Mouse (Mus musculus) kidney, embryonic 14.5 days (tissue): ENCODE data around the gene Masp1. TPM values are rescaled to one million over a fixed set of nuclear protein-coding genes. Genes with fewer than 3 reads are reported as not detected.

Source experiments
- ATAC-seq: fragments of 200-750 bp; cut with Nextera tagmentation; 2 replicates; pipeline ENCODE4 v1.8.0; 2017; ENCODE audit warnings: moderate number of reproducible peaks, mild to moderate bottlenecking, moderate TSS enrichment, moderate library complexity; ENCODE audit not compliant: low FRiP score, low TSS enrichment
- H3K27ac ChIP-seq: fragments of 300-500 bp; sonication (generic); 2 replicates; pipeline ENCODE4 v1.5.1; 2014; ENCODE audit warnings: low read depth, mild to moderate bottlenecking, low read length, moderate library complexity, mixed read lengths
- H3K27me3 ChIP-seq: fragments of 300-500 bp; sonication (generic); 2 replicates; pipeline ENCODE4 v1.6.1; 2014; ENCODE audit warnings: mild to moderate bottlenecking, low read length; ENCODE audit not compliant: control insufficient read depth, insufficient read depth
- H3K36me3 ChIP-seq: fragments of 300-500 bp; sonication (generic); 2 replicates; pipeline ENCODE4 v1.6.1; 2014; ENCODE audit warnings: low read length, mixed read lengths; ENCODE audit not compliant: control insufficient read depth, insufficient read depth
- H3K4me1 ChIP-seq: fragments of 300-500 bp; sonication (generic); 2 replicates; pipeline ENCODE4 v1.6.1; 2014; ENCODE audit warnings: low read length, mixed read lengths; ENCODE audit not compliant: control insufficient read depth, insufficient read depth
- H3K4me2 ChIP-seq: fragments of 300-500 bp; sonication (generic); replicated peaks from 2 replicates; pipeline ENCODE4 v1.6.1; 2014; ENCODE audit warnings: low read depth, mild to moderate bottlenecking, low read length
- H3K4me3 ChIP-seq: fragments of 300-500 bp; sonication (generic); 2 replicates; pipeline ENCODE4 v1.5.1; 2014; ENCODE audit warnings: mild to moderate bottlenecking, low read length
- H3K9ac ChIP-seq: fragments of 300-500 bp; sonication (generic); 2 replicates; pipeline ENCODE4 v1.6.1; 2014; ENCODE audit warnings: low read depth, mild to moderate bottlenecking, low read length, moderate library complexity
- H3K9me3 ChIP-seq: fragments of 300-500 bp; sonication (generic); 2 replicates; pipeline ENCODE4 v1.6.1; 2016; ENCODE audit warnings: low read length; ENCODE audit not compliant: control insufficient read depth
- WGBS: fragments of 180-500 bp; shearing (Covaris S2); extraction: QIAGEN DNeasy Blood & Tissue Kit; methylation state at CpG from one replicate; pipeline ENCODE4 v1.1.7; 2014; 5-methylcytosine and 5-hydroxymethylcytosine counted together
- polyA plus RNA-seq: library from polyadenylated mRNA; unstranded; fragments of >200 nt; fragmentation: Nextera tagmentation; extraction: Ambion mirVana; gene quantifications from 2 replicates; pipeline ENCODE4 v1.2.1, GENCODE M21; 2014

Gene Masp1
- polyA plus RNA-seq, 1 experiment from 2014 or later = 7.5 TPM

DNA sequence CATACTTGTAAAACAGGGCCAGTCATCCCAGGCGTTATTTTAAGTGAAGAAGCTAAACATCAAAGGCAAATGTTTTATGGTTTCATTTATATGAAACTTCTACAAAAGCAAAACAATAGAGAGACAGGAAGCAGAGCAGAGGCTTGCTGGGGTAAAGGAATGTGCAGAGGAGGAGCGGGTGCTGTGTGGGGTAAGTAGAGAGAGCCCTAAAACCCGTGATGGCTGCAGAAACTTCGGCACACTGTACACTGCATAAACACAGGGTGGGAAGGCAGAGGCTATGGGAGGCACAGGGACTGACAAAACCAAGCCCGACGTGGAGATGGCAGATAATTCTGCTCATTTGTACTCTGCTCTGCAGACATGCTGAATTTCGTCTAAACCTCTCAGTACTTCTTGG is 23.7 kb upstream of the Masp1 start:
- Histone ChIP-seq H3K36me3 (no peaks in the 10 kb centered on the region), H3K27me3 (no peaks in the 10 kb centered on the region), H3K4me3 (no peak overlapping the region), H3K4me1 (no peaks in the 10 kb centered on the region), H3K27ac (no peak overlapping the region; the same call in 1 of the 2 replicates), H3K4me2 (no peak overlapping the region), H3K9me3 (no peaks in the 10 kb centered on the region), H3K9ac (no peak overlapping the region)
- no peak for ATAC-seq
- WGBS = 25% methylated on average over 7 of the region's 7 CpGs

GRCm38 (mm10) chr16:23542866-23543265 is 22.3 kb upstream of the Masp1 start:
- no peaks in the 10 kb centered on the region for H3K36me3 ChIP-seq
- H3K4me1 ChIP-seq = no peaks in the 10 kb centered on the region
- WGBS = 79% methylated on average over 4 of the region's 4 CpGs
- no peak overlapping the region for H3K4me3 ChIP-seq
- H3K4me2 ChIP-seq = no peak overlapping the region
- no peak overlapping the region for H3K9ac ChIP-seq
- no peaks in the 10 kb centered on the region for H3K27me3 ChIP-seq
- H3K27ac ChIP-seq = no peak overlapping the region
- no peaks in the 10 kb centered on the region for H3K9me3 ChIP-seq
- ATAC-seq = no peak

- no peaks in the 10 kb centered on the region for H3K9me3 ChIP-seq
- ATAC-seq = no peak
- H3K27ac ChIP-seq = no peak overlapping the region
Measured at GRCm38 (mm10) chr16:23541046-23541445, 20.4 kb upstream of the Masp1 start.

GRCm38 (mm10) chr16:23533707-23534106 is 13.1 kb upstream of the Masp1 start:
- no peak overlapping the region for H3K4me3 ChIP-seq
- H3K9ac ChIP-seq = no peak overlapping the region
- H3K4me2 ChIP-seq = no peak overlapping the region
- H3K4me1 ChIP-seq = no peaks in the 10 kb centered on the region
- ATAC-seq = no peak
- H3K36me3 ChIP-seq = no peaks in the 10 kb centered on the region
- H3K9me3 ChIP-seq = no peaks in the 10 kb centered on the region
- H3K27ac ChIP-seq = no peak overlapping the region
- H3K27me3 ChIP-seq = no peaks in the 10 kb centered on the region
- 76% methylated on average over 3 of the region's 3 CpGs for WGBS

More at GRCm38 (mm10) chr16:23541046-23541445, 20.4 kb upstream of the Masp1 start:
- Histone ChIP-seq H3K4me3 (no peak overlapping the region), H3K4me2 (no peak overlapping the region), H3K27me3 (no peaks in the 10 kb centered on the region), H3K9ac (no peak overlapping the region), H3K36me3 (no peaks in the 10 kb centered on the region), H3K4me1 (no peaks in the 10 kb centered on the region)
- WGBS = 57% methylated on average over 4 of the region's 4 CpGs

- 70% methylated on average over 4 of the region's 4 CpGs for WGBS
- peaks cover 4% of the 10 kb centered on the region; the same call in 1 of the 2 replicates for H3K9me3 ChIP-seq
- ATAC-seq = no peak
Measured at GRCm38 (mm10) chr16:23529186-23529585, 8.6 kb upstream of the Masp1 start.

GRCm38 (mm10) chr16:23522081-23522480 is 1.5 kb upstream of the Masp1 start:
- Histone ChIP-seq H3K36me3 (no peaks in the 10 kb centered on the region), H3K9me3 (peaks cover 4% of the 10 kb centered on the region; the same call in 1 of the 2 replicates), H3K4me3 (no peak overlapping the region), H3K27ac (no peak overlapping the region), H3K4me1 (peaks cover 25% of the 10 kb centered on the region; the same call in 1 of the 2 replicates), H3K9ac (no peak overlapping the region), H3K27me3 (no peaks in the 10 kb centered on the region), H3K4me2 (no peak overlapping the region)
- 80% methylated on average over 5 of the region's 5 CpGs for WGBS
- no peak for ATAC-seq

More at GRCm38 (mm10) chr16:23529186-23529585, 8.6 kb upstream of the Masp1 start:
- no peak overlapping the region for H3K4me3 ChIP-seq
- H3K27me3 ChIP-seq = no peaks in the 10 kb centered on the region
- no peaks in the 10 kb centered on the region for H3K4me1 ChIP-seq
- no peak overlapping the region for H3K9ac ChIP-seq
- H3K36me3 ChIP-seq = no peaks in the 10 kb centered on the region
- no peak overlapping the region for H3K4me2 ChIP-seq
- no peak overlapping the region for H3K27ac ChIP-seq

DNA sequence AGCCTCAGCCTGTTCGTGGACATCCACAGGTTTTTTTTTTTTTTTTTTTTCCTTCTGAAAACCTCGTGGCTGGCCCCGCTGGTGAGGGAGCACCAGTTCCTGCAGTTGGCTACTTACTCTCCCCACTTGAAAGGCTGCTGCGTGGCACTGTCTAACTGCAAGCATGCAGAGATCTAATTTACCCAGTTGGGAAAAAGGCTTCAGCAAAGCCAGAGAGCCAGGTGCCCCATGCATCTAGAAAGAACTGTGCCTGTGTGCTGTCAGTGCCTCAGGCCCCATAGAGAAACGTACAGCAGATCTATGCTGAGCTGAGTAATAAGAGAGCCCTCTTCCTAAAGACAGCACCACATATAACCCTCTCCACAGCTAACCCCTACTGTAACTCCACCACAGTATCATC is 477 bp upstream of the Masp1 start:
- Histone ChIP-seq H3K4me1 (peaks cover 25% of the 10 kb centered on the region; the same call in 1 of the 2 replicates), H3K9ac (no peak overlapping the region), H3K27ac (peak overlapping the region; percentile 78; the same call in 1 of the 2 replicates), H3K4me2 (peak overlapping the region; percentile 41), H3K9me3 (peaks cover 4% of the 10 kb centered on the region; the same call in 1 of the 2 replicates), H3K27me3 (no peaks in the 10 kb centered on the region), H3K36me3 (no peaks in the 10 kb centered on the region), H3K4me3 (no peak overlapping the region)
- WGBS = 13% methylated on average over 5 of the region's 5 CpGs
- no peak for ATAC-seq

- WGBS = 9% methylated on average over 1 of the region's 1 CpGs
- peak overlapping the region; percentile 29; the same call in 1 of the 2 replicates for H3K4me3 ChIP-seq
- H3K9me3 ChIP-seq = no peaks in the 10 kb centered on the region
- H3K27me3 ChIP-seq = no peaks in the 10 kb centered on the region
- peak overlapping the region; percentile 41 for H3K4me2 ChIP-seq
- ATAC-seq = no peak
- peaks cover 25% of the 10 kb centered on the region; the same call in 1 of the 2 replicates for H3K4me1 ChIP-seq
- peak overlapping the region; percentile 78 for H3K27ac ChIP-seq
- H3K36me3 ChIP-seq = no peaks in the 10 kb centered on the region
- H3K9ac ChIP-seq = peak overlapping the region; percentile 45; the same call in 1 of the 2 replicates
Measured at GRCm38 (mm10) chr16:23519771-23520170, 844 bp downstream of the Masp1 start.

DNA sequence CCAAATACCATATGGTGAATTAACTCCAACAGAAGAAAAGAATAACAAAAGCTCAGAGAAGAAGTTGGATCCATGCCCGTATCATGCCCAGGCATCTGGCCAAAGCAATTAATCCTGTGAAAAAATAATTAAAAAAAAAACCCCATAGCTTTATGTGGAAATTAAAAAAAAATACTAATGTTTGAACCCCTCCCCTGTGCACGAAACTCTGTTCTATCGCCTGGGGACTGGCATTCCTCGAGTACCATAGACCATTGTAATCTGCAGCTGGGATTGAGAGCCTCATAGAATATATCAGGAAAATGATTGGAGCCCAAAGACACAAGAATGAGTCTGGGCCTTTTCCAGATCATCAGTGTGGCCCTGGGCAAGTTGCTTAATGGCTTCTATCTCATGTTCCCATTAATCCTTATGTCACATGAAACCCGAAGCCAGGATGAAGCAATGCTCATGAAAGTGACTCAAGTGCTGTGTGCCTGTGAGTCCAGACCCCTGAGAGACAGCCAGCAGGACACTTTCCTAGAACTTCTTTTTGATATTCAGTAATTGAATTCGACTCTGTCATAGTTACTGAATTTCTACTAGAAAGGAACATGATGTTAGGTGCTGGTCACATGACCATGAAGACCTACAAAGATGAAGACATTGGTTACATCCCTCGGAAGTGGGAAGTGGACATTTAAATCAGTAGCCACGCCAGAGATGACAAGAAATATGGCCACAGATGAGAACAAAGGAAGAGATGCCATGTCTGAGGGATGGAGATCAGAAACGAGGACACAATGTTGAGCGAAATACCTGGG is 1.8 kb downstream of the Masp1 start:
- Histone ChIP-seq H3K27me3 (no peaks in the 10 kb centered on the region), H3K27ac (peak overlapping the region; percentile 78; the same call in 1 of the 2 replicates), H3K9me3 (no peaks in the 10 kb centered on the region), H3K4me3 (peak overlapping the region; percentile 29; the same call in 1 of the 2 replicates), H3K4me2 (peak overlapping the region; percentile 41), H3K9ac (no peak overlapping the region), H3K4me1 (peaks cover 25% of the 10 kb centered on the region; the same call in 1 of the 2 replicates), H3K36me3 (no peaks in the 10 kb centered on the region)
- WGBS = 57% methylated on average over 10 of the region's 10 CpGs
- no peak for ATAC-seq
